Comparison of ENCODE assay signal across 7 mouse cellular contexts in the genomic region with DNA sequence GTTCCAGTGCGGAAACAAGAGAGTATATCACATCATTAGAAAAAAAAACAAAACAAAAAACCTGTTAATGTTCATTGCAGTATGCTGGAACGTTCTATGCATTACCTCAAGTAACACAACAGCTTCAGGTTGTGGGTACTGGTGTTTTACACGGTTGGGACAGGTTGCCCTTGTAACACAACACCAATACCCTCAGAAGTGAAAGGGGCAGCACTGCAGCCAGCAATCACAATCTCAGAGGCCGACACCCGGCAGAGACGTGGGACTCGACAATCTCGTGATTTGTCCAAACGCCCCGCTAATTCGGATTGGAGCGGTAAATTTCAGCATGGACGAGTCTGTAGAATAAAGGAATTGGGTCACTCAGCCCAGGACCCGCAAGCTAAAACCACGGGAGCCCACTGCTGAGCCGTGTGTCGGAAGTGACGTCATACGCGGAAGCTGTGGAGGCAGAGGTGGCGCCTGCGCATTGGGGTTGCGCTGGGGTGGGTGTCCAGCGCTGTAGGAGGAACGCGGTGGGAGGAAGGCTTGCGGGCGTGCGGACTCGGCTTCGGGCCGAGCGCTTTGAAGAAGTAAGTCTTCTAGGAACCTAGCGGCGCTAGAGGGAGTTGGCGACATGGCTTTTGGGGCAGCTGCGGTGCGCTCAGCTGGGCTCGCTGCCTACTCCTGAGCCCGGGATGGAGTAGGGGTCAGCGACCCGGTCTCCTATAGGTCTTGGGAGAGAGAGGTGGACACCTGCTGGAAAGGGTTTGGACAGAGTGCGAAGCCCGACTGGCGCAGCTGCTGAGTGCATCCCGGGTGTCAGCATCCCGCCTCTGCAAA. TPM values are rescaled to one million over a fixed set of nuclear protein-coding genes. Genes with fewer than 3 reads are reported as not detected.
DNase-seq lines count a peak whose midpoint lies in the region; ATAC-seq and TF ChIP-seq lines count a peak whose summit lies in the region.

A gene (plus strand): TSS at position 472 of the 822 bp plus-strand sequence.

- peak; percentile 46; the same call in 1 of the 2 replicates for TF ChIP-seq CTCF in intestine, postnatal 0 days (IDR thresholded peaks at IDR 0.05; ENCODE audit: low read depth)
- no peak for TF ChIP-seq CTCF in small intestine, adult 2 months (IDR thresholded peaks at IDR 0.05; ENCODE audit: extremely low read depth, insufficient read length, insufficient replicate concordance, low read depth, low read length)

- H3K4me3 ChIP-seq in intestine, postnatal 0 days (ENCODE audit: low read depth, low read length) = peak within 1 kb of the TSS; percentile 65
- peak within 1 kb of the TSS; percentile 57 for H3K4me3 ChIP-seq in midbrain, embryonic 12.5 days
- peak within 1 kb of the TSS; percentile 75 for H3K4me3 ChIP-seq in small intestine, adult 2 months (ENCODE audit: low read depth, low read length)

- peak within 1 kb of the TSS; percentile 71 for H3K4me2 ChIP-seq in intestine, postnatal 0 days (replicated peaks; ENCODE audit: low read depth)
- H3K4me2 ChIP-seq in midbrain, embryonic 12.5 days (replicated peaks) = peak within 1 kb of the TSS; percentile 73

- H3K27ac ChIP-seq in intestine, postnatal 0 days (ENCODE audit: low read depth, low read length) = peak within 1 kb of the TSS; percentile 83
- H3K27ac ChIP-seq in midbrain, embryonic 12.5 days (replicated peaks) = peak within 1 kb of the TSS; percentile 80
- peak within 1 kb of the TSS; percentile 66 for H3K27ac ChIP-seq in small intestine, adult 2 months (ENCODE audit: insufficient read depth, low read depth, low read length)

- H3K36me3 ChIP-seq in intestine, postnatal 0 days (ENCODE audit: control insufficient read depth, insufficient read depth) = no peaks in the 10 kb centered on the region
- H3K36me3 ChIP-seq in midbrain, embryonic 12.5 days = peaks cover 5% of the 10 kb centered on the region
- H3K36me3 ChIP-seq in small intestine, adult 2 months (ENCODE audit: control insufficient read depth, insufficient read depth, low read length) = no peaks in the 10 kb centered on the region; the same call in 1 of the 2 replicates

- peak; percentile 93 for ATAC-seq in intestine, postnatal 0 days
- peak; percentile 98 for ATAC-seq in midbrain, embryonic 12.5 days (ENCODE audit: low FRiP score, low read depth)

- DNase-seq in adrenal gland, adult 2 months = peak; percentile 94
- peak; percentile 96 for DNase-seq in embryo, embryonic 11.5 days (ENCODE audit: low read depth, low spot score)
- DNase-seq in gastrocnemius, postnatal 4 days (ENCODE audit: low spot score in 2 of 2) = peak; percentile 91 to 94
- peak; percentile 96 for DNase-seq in left cerebral cortex, postnatal 4 days

- H3K9me3 ChIP-seq in intestine, postnatal 0 days (ENCODE audit: control insufficient read depth) = no peaks in the 10 kb centered on the region
- H3K9me3 ChIP-seq in midbrain, embryonic 12.5 days = no peaks in the 10 kb centered on the region

- intact Hi-C loops in left cerebral cortex, postnatal 4 days (cut with DNase I) = no loop called here

- 0 out of 2 replicates have a peak, but pooled peaks cover 4% of the 10 kb centered on the region for H3K4me1 ChIP-seq in intestine, postnatal 0 days (replicated peaks; ENCODE audit: control insufficient read depth, insufficient read depth, low read length)
- H3K4me1 ChIP-seq in midbrain, embryonic 12.5 days = peaks cover 13% of the 10 kb centered on the region
- H3K4me1 ChIP-seq in small intestine, adult 2 months (ENCODE audit: control insufficient read depth, insufficient read depth, insufficient read length, low read length) = peaks cover under 1% of the 10 kb centered on the region

- 2% methylated on average over 47 of the region's 47 CpGs for WGBS in intestine, postnatal 0 days
- WGBS in midbrain, embryonic 12.5 days = 2% methylated on average over 47 of the region's 47 CpGs
- under 1% methylated on average over 47 of the region's 47 CpGs for WGBS in small intestine, adult 2 months

- H3K27me3 ChIP-seq in intestine, postnatal 0 days (replicated peaks; ENCODE audit: control insufficient read depth, insufficient read depth, low read length) = no peaks in the 10 kb centered on the region
- no peaks in the 10 kb centered on the region for H3K27me3 ChIP-seq in midbrain, embryonic 12.5 days
- H3K27me3 ChIP-seq in small intestine, adult 2 months (ENCODE audit: control insufficient read depth, insufficient read depth, low read length) = no peaks in the 10 kb centered on the region

- peak; percentile 81 for TF ChIP-seq POLR2A in small intestine, adult 2 months (IDR thresholded peaks at IDR 0.05; ENCODE audit: low read depth, low read length)

- peak within 1 kb of the TSS; percentile 63 for H3K9ac ChIP-seq in intestine, postnatal 0 days (ENCODE audit: low read depth, low read length)
- H3K9ac ChIP-seq in midbrain, embryonic 12.5 days (replicated peaks) = peak within 1 kb of the TSS; percentile 61

RNA-seq across cellular contexts. Expression of the gene that starts here (rescaled TPM):
- total RNA-seq in adrenal gland, adult 2 months (2021) = 1 to 10 TPM in 1 of 2 experiments, under 1 TPM in 1; 0.84 to 1.2 TPM
- polyA plus RNA-seq in adrenal gland, adult 2 months (2012; rRNA removed) = 0.40 and 0.41 TPM in 2 replicates
- under 1 TPM; 0.66 to 0.73 TPM for total RNA-seq in gastrocnemius, postnatal 4 days (2021)
- 4.7 and 5.6 TPM in 2 replicates for polyA plus RNA-seq in intestine, postnatal 0 days (2015; fragmentation: Nextera tagmentation; extraction: Ambion mirVana)
- total RNA-seq in left cerebral cortex, postnatal 4 days (2021) = 10 to 100 TPM; 12.0 to 13.9 TPM
- polyA plus RNA-seq in midbrain, embryonic 12.5 days (2016; fragmentation: Nextera tagmentation; extraction: Ambion mirVana) = 8.0 and 9.3 TPM in 2 replicates
- 4.6 and 11.2 TPM in 2 replicates for polyA plus RNA-seq in small intestine, adult 2 months (2012; rRNA removed)

Comparison
In these comparisons a context has a peak if more than half of its experiments do, and no peak if none do; other contexts are left out.
1. Peak in every context shown above with its lines: DNase-seq, ATAC-seq, H3K4me3 ChIP-seq and H3K27ac ChIP-seq.
2. RNA of the gene that starts here (total RNA-seq): 12.0 to 13.9 TPM in left cerebral cortex, postnatal 4 days; 0.84 to 1.2 TPM in adrenal gland, adult 2 months and 0.66 to 0.73 TPM in gastrocnemius, postnatal 4 days; every median in the first group is over 4 times any median in the second.
3. Peak in DNase-seq in gastrocnemius, postnatal 4 days; RNA of the gene not detected or under 1 TPM.